Mouse (Mus musculus) embryonic facial prominence, embryonic 10.5 days (tissue): ENCODE measurements at regions not wholly inside any gene's neighbourhood (a gene's known extent, or its start where the extent isn't known, plus 50 kb on each side); places are given as distances from the start of the nearest gene placed in this dataset.
A peak's percentile ranks its signal among the peaks of the same experiment; 100 is the strongest.

ENCODE experiments used
- DNase-seq: peaks from one replicate; pipeline ENCODE4 v3.0.0-alpha.2; 2017; ENCODE audit warnings: low spot score
- H3K27ac ChIP-seq: fragments of 300-500 bp; sonication (generic); replicated peaks from 2 replicates; pipeline ENCODE4 v1.5.1; 2016; ENCODE audit warnings: mild to moderate bottlenecking
- H3K27me3 ChIP-seq: fragments of 300-500 bp; sonication (generic); replicated peaks from 2 replicates; pipeline ENCODE4 v1.6.1; 2016; ENCODE audit warnings: low read depth, mild to moderate bottlenecking; ENCODE audit not compliant: poor library complexity, severe bottlenecking
- H3K36me3 ChIP-seq: fragments of 300-500 bp; sonication (generic); replicated peaks from 2 replicates; pipeline ENCODE4 v1.6.1; 2016; ENCODE audit warnings: mild to moderate bottlenecking, moderate library complexity
- H3K4me1 ChIP-seq: fragments of 300-500 bp; sonication (generic); 2 replicates; pipeline ENCODE4 v1.6.1; 2016
- H3K4me3 ChIP-seq: fragments of 300-500 bp; sonication (generic); 2 replicates; pipeline ENCODE4 v1.5.1; 2016; ENCODE audit warnings: mild to moderate bottlenecking, moderate library complexity
- H3K9me3 ChIP-seq: fragments of 300-500 bp; sonication (generic); 2 replicates; pipeline ENCODE4 v1.6.1; 2016; ENCODE audit warnings: mild to moderate bottlenecking
- WGBS: fragments of 180-500 bp; shearing (Covaris S2); methylation state at CpG from one replicate; pipeline ENCODE4 v1.1.7; 2016; 5-methylcytosine and 5-hydroxymethylcytosine counted together

DNA sequence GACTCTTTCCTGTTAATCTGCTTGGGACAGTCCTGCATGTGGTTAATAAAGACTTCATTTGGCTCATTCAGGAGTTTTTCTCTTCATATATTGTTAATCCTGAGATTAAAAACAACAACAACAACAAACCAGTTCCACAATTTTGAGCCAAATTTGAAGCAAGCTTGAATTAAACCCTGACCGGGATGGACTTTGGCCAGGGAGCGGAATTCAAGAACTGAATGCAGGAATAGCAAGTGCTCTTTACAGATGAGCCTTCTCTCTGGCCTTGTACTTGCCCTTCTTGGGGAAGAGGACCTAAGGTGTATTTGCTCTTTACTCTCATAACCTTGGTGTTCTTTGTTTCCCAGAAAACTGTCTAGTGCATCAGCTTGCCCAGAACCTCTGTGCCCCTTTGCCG is 161.6 kb downstream of the 9530068E07Rik start:
- Histone ChIP-seq H3K36me3 (no peaks in the 10 kb centered on the region), H3K27me3 (no peaks in the 10 kb centered on the region), H3K4me1 (peaks cover 11% of the 10 kb centered on the region), H3K27ac (no peak overlapping the region), H3K4me3 (no peak overlapping the region), H3K9me3 (no peaks in the 10 kb centered on the region)
- DNase-seq: no peak
- 95% methylated on average over 3 of the region's 3 CpGs for WGBS

GRCm38 (mm10) chr11:52558782-52559181 is 162.6 kb downstream of the 9530068E07Rik start:
- Histone ChIP-seq H3K27ac (no peak overlapping the region), H3K36me3 (no peaks in the 10 kb centered on the region), H3K4me3 (no peak overlapping the region), H3K9me3 (no peaks in the 10 kb centered on the region), H3K4me1 (peaks cover 11% of the 10 kb centered on the region), H3K27me3 (no peaks in the 10 kb centered on the region)
- no peak for DNase-seq
- 70% methylated on average over 5 of the region's 5 CpGs for WGBS

GRCm38 (mm10) chr11:52561281-52561680 is 165.1 kb downstream of the 9530068E07Rik start:
- 51% methylated on average over 7 of the region's 7 CpGs for WGBS
- no peaks in the 10 kb centered on the region for H3K27me3 ChIP-seq
- peaks cover 32% of the 10 kb centered on the region for H3K4me1 ChIP-seq
- no peaks in the 10 kb centered on the region for H3K36me3 ChIP-seq
- H3K9me3 ChIP-seq: no peaks in the 10 kb centered on the region
- peak; percentile 33 for DNase-seq
- H3K4me3 ChIP-seq: no peak overlapping the region
- no peak overlapping the region; the same call in 1 of the 2 replicates for H3K27ac ChIP-seq

DNA sequence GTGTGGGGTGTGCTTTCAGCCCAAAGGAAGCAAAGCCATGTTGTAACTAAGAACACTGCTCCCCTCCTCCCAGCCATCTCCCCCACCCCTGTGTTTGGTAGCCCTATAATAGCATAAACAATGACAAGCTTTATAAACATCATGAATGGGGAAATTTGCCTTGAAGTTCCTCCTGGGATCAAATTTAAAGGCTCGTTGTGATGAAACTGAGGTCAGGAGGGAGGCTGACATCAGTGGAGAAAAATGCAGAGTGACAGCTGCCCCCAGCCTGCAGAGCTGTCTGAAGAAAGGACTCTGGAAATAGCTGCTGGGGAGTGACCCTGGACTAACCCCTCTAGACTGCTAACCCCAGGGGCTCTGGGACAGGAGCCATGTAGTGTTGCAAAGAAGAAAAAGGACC is 169.2 kb downstream of the 9530068E07Rik start:
- peak; percentile 62 for DNase-seq
- 0% methylated on average over 1 of the region's 1 CpGs for WGBS
- Histone ChIP-seq H3K9me3 (no peaks in the 10 kb centered on the region), H3K4me3 (peak overlapping the region; percentile 21; the same call in 1 of the 2 replicates), H3K36me3 (no peaks in the 10 kb centered on the region), H3K27ac (peak overlapping the region; percentile 48), H3K4me1 (peaks cover 63% of the 10 kb centered on the region), H3K27me3 (no peaks in the 10 kb centered on the region)

DNA sequence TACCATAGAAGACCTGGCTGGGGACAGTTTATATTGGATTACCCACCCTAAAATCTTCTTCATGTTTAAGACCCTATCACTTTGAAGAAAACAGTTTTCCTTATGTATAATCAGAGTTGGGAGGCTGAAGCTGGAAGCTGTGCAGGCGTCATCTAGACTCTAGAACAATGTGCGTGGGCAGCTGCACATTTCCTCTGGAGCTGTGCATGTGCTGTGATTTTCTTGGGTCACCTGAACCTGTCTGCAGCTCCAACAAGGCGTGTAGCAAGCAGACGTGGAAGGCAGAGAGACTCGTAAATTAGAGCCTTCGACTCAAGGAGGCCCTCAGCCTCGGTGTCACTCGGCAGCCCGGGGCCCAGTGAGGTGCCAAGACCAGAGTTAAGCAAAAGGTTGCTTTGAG is 169.8 kb downstream of the 9530068E07Rik start:
- Histone ChIP-seq H3K27me3 (no peaks in the 10 kb centered on the region), H3K27ac (peak overlapping the region; percentile 48), H3K4me3 (no peak overlapping the region), H3K36me3 (no peaks in the 10 kb centered on the region), H3K4me1 (peaks cover 63% of the 10 kb centered on the region), H3K9me3 (no peaks in the 10 kb centered on the region)
- DNase-seq: no peak
- 72% methylated on average over 9 of the region's 9 CpGs for WGBS

DNA sequence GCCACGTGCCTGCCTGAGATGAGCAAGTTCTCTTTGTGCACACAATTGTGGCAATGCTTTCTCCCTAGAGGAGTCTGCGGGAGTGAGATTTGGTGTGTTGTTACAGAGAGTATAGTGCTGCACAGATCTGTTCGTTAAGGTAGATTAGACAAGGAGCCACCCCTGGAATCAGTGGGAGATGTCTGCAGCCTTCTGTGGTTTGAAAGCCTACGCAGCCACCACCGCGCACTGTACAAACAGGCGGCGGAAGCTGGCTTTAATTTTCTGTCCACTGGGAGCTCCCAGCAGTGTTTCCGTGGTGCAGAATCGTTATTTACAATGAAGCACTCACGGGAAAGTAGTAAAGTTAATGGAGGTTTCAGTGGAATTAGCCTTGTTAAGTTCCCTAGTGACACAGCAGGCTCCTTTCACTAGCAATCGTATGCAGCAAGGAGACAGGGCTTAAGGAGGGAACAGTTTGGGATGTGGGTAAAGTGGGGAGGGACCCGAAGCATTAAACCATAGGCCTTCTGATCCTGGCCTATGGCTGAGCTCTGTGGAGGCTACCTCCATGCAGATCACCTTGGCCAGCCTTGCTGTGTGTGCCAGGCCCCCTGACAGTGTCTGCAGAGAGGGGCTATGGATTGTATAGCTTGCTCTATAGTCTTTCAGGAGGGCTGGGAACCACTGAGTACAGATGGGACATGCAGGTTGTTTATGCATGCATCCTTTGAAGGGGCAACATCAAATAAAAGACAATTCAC is 171.9 kb downstream of the 9530068E07Rik start:
- H3K36me3 ChIP-seq: no peaks in the 10 kb centered on the region
- peak overlapping the region; percentile 57; the same call in 1 of the 2 replicates for H3K27ac ChIP-seq
- H3K27me3 ChIP-seq: no peaks in the 10 kb centered on the region
- no peak overlapping the region for H3K4me3 ChIP-seq
- DNase-seq: no peak
- H3K9me3 ChIP-seq: no peaks in the 10 kb centered on the region
- WGBS: 65% methylated on average over 13 of the region's 13 CpGs
- H3K4me1 ChIP-seq: peaks cover 67% of the 10 kb centered on the region

DNA sequence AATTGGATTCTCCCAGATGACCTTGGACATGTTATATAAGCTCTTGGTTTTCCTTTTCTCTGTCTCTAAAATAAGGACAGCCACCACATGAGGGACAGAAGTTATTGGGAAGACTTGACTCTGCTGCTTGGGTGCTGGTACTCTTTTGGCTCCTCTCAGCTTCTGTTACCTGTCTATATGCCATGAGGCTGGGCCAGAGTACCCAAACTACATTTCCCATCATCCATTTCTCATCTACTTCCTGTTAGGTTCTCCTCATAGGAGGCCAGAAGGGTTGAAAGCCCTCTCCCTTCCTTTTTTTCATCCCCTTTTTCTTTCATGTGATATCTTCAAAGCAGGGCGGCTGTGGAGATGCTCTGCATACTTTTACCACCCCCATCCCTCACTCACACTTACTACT is 172.6 kb downstream of the 9530068E07Rik start:
- 64% methylated on average over 1 of the region's 1 CpGs for WGBS
- Histone ChIP-seq H3K9me3 (no peaks in the 10 kb centered on the region), H3K4me3 (no peak overlapping the region), H3K27ac (peak overlapping the region; percentile 48), H3K27me3 (0 out of 2 replicates have a peak, but pooled peaks cover under 1% of the 10 kb centered on the region), H3K4me1 (peaks cover 67% of the 10 kb centered on the region), H3K36me3 (no peaks in the 10 kb centered on the region)
- DNase-seq: no peak

DNA sequence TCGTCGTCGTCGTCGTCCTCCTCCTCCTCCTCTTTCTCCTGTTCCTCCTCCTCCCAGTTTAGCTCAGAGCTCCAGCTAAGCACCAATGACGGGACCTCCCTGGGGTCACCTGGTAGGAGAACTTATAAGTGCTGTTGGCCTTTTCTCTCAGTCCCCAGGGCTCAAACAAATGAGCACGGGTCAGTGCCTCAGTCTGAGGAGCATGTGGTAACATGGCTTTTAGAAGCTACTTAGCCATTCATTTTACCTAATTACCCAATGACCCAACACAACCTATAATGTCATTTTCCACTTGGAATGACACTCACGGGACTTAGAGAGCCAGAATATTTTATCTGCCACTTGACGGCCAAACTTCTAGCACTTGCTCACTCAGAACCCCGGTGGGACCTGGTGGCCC is 173.5 kb downstream of the 9530068E07Rik start:
- Histone ChIP-seq H3K4me3 (no peak overlapping the region), H3K9me3 (no peaks in the 10 kb centered on the region), H3K36me3 (no peaks in the 10 kb centered on the region), H3K4me1 (peaks cover 62% of the 10 kb centered on the region), H3K27ac (no peak overlapping the region), H3K27me3 (0 out of 2 replicates have a peak, but pooled peaks cover 4% of the 10 kb centered on the region)
- no peak for DNase-seq
- WGBS: 74% methylated on average over 10 of the region's 10 CpGs

GRCm38 (mm10) chr11:52578471-52578870 is 182.2 kb downstream of the 9530068E07Rik start:
- Histone ChIP-seq H3K9me3 (no peaks in the 10 kb centered on the region), H3K4me1 (peaks cover 12% of the 10 kb centered on the region), H3K27me3 (0 out of 2 replicates have a peak, but pooled peaks cover 4% of the 10 kb centered on the region), H3K4me3 (no peak overlapping the region), H3K36me3 (no peaks in the 10 kb centered on the region), H3K27ac (no peak overlapping the region)
- DNase-seq: no peak
- 51% methylated on average over 9 of the region's 9 CpGs for WGBS

- no peaks in the 10 kb centered on the region for H3K27me3 ChIP-seq
- no peaks in the 10 kb centered on the region for H3K9me3 ChIP-seq
- 80% methylated on average over 13 of the region's 13 CpGs for WGBS
- no peaks in the 10 kb centered on the region for H3K36me3 ChIP-seq
- H3K4me3 ChIP-seq: no peak overlapping the region
- no peak overlapping the region for H3K27ac ChIP-seq
- no peak for DNase-seq
- peaks cover 12% of the 10 kb centered on the region for H3K4me1 ChIP-seq
These were observed 183.6 kb downstream of the 9530068E07Rik start for GRCm38 (mm10) chr11:52579764-52580377.

DNA sequence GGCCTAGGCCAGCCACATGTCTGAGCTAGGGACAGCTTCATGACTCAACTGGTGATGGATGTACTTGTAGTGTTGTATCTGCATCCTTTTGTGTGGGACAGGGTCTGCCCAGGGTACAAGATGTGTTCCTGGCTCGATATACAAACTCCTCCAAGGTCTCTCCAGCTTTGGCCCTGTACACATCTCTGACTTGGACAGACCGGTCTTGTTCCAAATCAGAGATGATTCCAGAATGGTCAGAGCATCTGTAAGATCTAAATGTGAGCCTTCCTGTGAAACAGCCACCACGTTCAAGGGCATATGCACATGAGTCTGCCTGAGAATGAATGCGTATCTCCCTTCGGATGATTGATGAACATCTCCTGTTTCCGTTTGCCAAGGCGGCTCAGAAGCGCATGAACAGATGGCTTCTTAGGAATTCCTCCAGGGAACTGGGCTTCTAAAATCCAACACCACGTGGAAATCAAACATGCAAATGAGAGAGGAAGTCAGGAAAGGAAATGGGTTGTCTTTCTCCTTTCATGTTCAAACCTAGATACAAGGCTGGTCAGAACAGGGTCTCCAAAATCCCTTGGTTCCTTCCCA is 172.7 kb upstream of the Fstl4 start:
- H3K27ac ChIP-seq: no peak overlapping the region
- H3K4me1 ChIP-seq: peaks cover 11% of the 10 kb centered on the region; the same call in 1 of the 2 replicates
- no peak for DNase-seq
- no peak overlapping the region for H3K4me3 ChIP-seq
- no peaks in the 10 kb centered on the region for H3K9me3 ChIP-seq
- 81% methylated on average over 9 of the region's 9 CpGs for WGBS
- H3K36me3 ChIP-seq: no peaks in the 10 kb centered on the region
- H3K27me3 ChIP-seq: 0 out of 2 replicates have a peak, but pooled peaks cover 4% of the 10 kb centered on the region

DNA sequence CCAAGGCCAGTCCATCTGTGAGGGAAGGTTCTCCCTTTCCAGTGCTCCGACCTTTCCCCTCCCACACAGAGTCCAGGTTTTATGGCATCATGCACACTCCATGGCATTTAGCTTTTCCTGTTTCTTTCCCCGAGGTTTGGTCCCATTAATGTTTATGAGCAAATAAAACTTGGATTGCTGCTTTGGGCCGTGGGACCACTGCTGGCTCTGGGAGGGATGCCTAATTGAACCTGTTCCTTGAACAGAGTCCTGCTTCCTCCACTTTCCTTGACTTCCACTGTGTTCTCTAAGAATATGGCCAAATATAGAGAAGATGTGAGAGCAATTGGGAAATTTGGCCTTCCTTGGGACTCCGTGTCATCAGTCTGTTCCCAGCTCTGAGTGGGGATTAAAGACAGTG is 170.3 kb upstream of the Fstl4 start:
- WGBS: 89% methylated on average over 4 of the region's 4 CpGs
- Histone ChIP-seq H3K4me1 (peaks cover 7% of the 10 kb centered on the region; the same call in 1 of the 2 replicates), H3K9me3 (no peaks in the 10 kb centered on the region), H3K4me3 (no peak overlapping the region), H3K36me3 (no peaks in the 10 kb centered on the region), H3K27me3 (no peaks in the 10 kb centered on the region), H3K27ac (no peak overlapping the region)
- DNase-seq: no peak
